17 mouse cellular contexts compared by ENCODE assay signal in genomic region chr1:88505697-88506096, GRCm38 (mm10). TPM values are rescaled to one million over a fixed set of nuclear protein-coding genes. Genes with fewer than 3 reads are reported as not detected.
"Had no signal": no experiment of that assay in that cellular context is flagged by ENCODE, and none has a peak within 500 bp of the region (broad histone marks: within the 10 kb centered on the region; RNA-seq: fewer than 3 reads in every experiment).

No protein-coding gene starts in this region.

- H3K4me2 ChIP-seq: intestine, embryonic 15.5 days; limb, embryonic 15.5 days; liver, embryonic 15.5 days; lung, embryonic 14.5 days; midbrain, embryonic 12.5 days had no signal

- H3K36me3 ChIP-seq: intestine, embryonic 15.5 days; limb, embryonic 15.5 days; liver, embryonic 15.5 days; midbrain, embryonic 12.5 days had no signal

- H3K9me3 ChIP-seq: intestine, embryonic 15.5 days; limb, embryonic 15.5 days; liver, embryonic 15.5 days; midbrain, embryonic 12.5 days had no signal

- ATAC-seq: intestine, embryonic 15.5 days had no signal

- H3K4me1 ChIP-seq: intestine, embryonic 15.5 days; limb, embryonic 15.5 days had no signal

- H3K27ac ChIP-seq: intestine, embryonic 15.5 days; left cerebral cortex, adult 2 months; limb, embryonic 15.5 days; liver, embryonic 15.5 days; midbrain, embryonic 12.5 days; stomach, postnatal 0 days had no signal

- H3K27me3 ChIP-seq: intestine, embryonic 15.5 days; limb, embryonic 15.5 days; liver, embryonic 15.5 days had no signal

- DNase-seq: kidney, adult 18-20 months; kidney, postnatal 25 days; lung, embryonic 14.5 days; lung, postnatal 10 days; lung, postnatal 4 days; right cerebral cortex, adult 18-20 months; right cerebral cortex, postnatal 25 days had no signal

- H3K4me3 ChIP-seq: intestine, embryonic 15.5 days; left cerebral cortex, adult 2 months; limb, embryonic 15.5 days; liver, embryonic 15.5 days; midbrain, embryonic 12.5 days had no signal

- H3K9ac ChIP-seq: intestine, embryonic 15.5 days; limb, embryonic 15.5 days; liver, embryonic 15.5 days; lung, embryonic 14.5 days; midbrain, embryonic 12.5 days had no signal

RNA-seq across cellular contexts. Expression of gene Glrp1, which starts 4.2 kb away (rescaled TPM):
- polyA plus RNA-seq: intestine, embryonic 15.5 days; kidney, embryonic 16.5 days; limb, embryonic 11.5 days; limb, embryonic 15.5 days; midbrain, embryonic 12.5 days; neural tube, embryonic 14.5 days; small intestine, adult 2 months; stomach, postnatal 0 days had no signal
